Mouse (Mus musculus): ENCODE measurements around the gene Creg2.
"Not testable (repeated sequence)": the region's sequence is repeated elsewhere in the genome, so short reads cannot be mapped to it uniquely, and the experiment has no call there.

Gene Creg2

GRCm38 (mm10) chr1:39593836-39594235 is 57.4 kb downstream of the Creg2 start:
- DNase-seq (ENCODE audit: low read depth, low spot score) = no peak

GRCm38 (mm10) chr1:39592090-39592489 is 59.2 kb downstream of the Creg2 start:
- no peak for DNase-seq (ENCODE audit: low read depth, low spot score)
- H3K36me3 ChIP-seq (ENCODE audit: control insufficient read depth, insufficient read depth, low read length, poor library complexity, severe bottlenecking) = no peaks in the 10 kb centered on the region
- no peaks in the 10 kb centered on the region for H3K27me3 ChIP-seq (ENCODE audit: control insufficient read depth, insufficient read depth, low read length, poor library complexity, severe bottlenecking)

More at GRCm38 (mm10) chr1:39593836-39594235, 57.4 kb downstream of the Creg2 start:
- Histone ChIP-seq H3K27me3 (ENCODE audit: control insufficient read depth, insufficient read depth, low read length, poor library complexity, severe bottlenecking) (no peaks in the 10 kb centered on the region), H3K36me3 (ENCODE audit: control insufficient read depth, insufficient read depth, low read length, poor library complexity, severe bottlenecking) (no peaks in the 10 kb centered on the region)

GRCm38 (mm10) chr1:39591557-39591956 is 59.7 kb downstream of the Creg2 start:
- not testable (repeated sequence) for DNase-seq (ENCODE audit: low read depth, low spot score); H3K36me3 ChIP-seq (ENCODE audit: control insufficient read depth, insufficient read depth, low read length, poor library complexity, severe bottlenecking); H3K27me3 ChIP-seq (ENCODE audit: control insufficient read depth, insufficient read depth, low read length, poor library complexity, severe bottlenecking)

- Histone ChIP-seq H3K36me3 (ENCODE audit: control insufficient read depth, insufficient read depth, low read length, poor library complexity, severe bottlenecking) (no peaks in the 10 kb centered on the region), H3K27me3 (ENCODE audit: control insufficient read depth, insufficient read depth, low read length, poor library complexity, severe bottlenecking) (no peaks in the 10 kb centered on the region)
- DNase-seq (ENCODE audit: low read depth, low spot score) = peak; percentile 12
Measured at GRCm38 (mm10) chr1:39590193-39590592, 61.1 kb downstream of the Creg2 start.

GRCm38 (mm10) chr1:39585416-39585815 is 65.9 kb downstream of the Creg2 start:
- no peaks in the 10 kb centered on the region for H3K36me3 ChIP-seq (ENCODE audit: control insufficient read depth, insufficient read depth, low read length, poor library complexity, severe bottlenecking)
- no peak for DNase-seq (ENCODE audit: low read depth, low spot score)
- H3K27me3 ChIP-seq (ENCODE audit: control insufficient read depth, insufficient read depth, low read length, poor library complexity, severe bottlenecking) = no peaks in the 10 kb centered on the region; the same call in 1 of the 2 replicates

GRCm38 (mm10) chr1:39583173-39583572 is 68.1 kb downstream of the Creg2 start:
- H3K36me3 ChIP-seq (ENCODE audit: control insufficient read depth, insufficient read depth, low read length, poor library complexity, severe bottlenecking) = no peaks in the 10 kb centered on the region
- no peaks in the 10 kb centered on the region; the same call in 1 of the 2 replicates for H3K27me3 ChIP-seq (ENCODE audit: control insufficient read depth, insufficient read depth, low read length, poor library complexity, severe bottlenecking)
- peak; percentile 6 for DNase-seq (ENCODE audit: low read depth, low spot score)

GRCm38 (mm10) chr1:39581215-39581614 is 70.1 kb downstream of the Creg2 start:
- Histone ChIP-seq H3K36me3 (ENCODE audit: control insufficient read depth, insufficient read depth, low read length, poor library complexity, severe bottlenecking) (no peaks in the 10 kb centered on the region), H3K27me3 (ENCODE audit: control insufficient read depth, insufficient read depth, low read length, poor library complexity, severe bottlenecking) (no peaks in the 10 kb centered on the region; the same call in 1 of the 2 replicates)
- DNase-seq (ENCODE audit: low read depth, low spot score) = no peak

- no peaks in the 10 kb centered on the region for H3K36me3 ChIP-seq (ENCODE audit: control insufficient read depth, insufficient read depth, low read length, poor library complexity, severe bottlenecking)
- no peaks in the 10 kb centered on the region; the same call in 1 of the 2 replicates for H3K27me3 ChIP-seq (ENCODE audit: control insufficient read depth, insufficient read depth, low read length, poor library complexity, severe bottlenecking)
- DNase-seq (ENCODE audit: low read depth, low spot score) = no peak
Measured at GRCm38 (mm10) chr1:39579139-39579538, 72.1 kb downstream of the Creg2 start.

- Histone ChIP-seq H3K27me3 (ENCODE audit: control insufficient read depth, insufficient read depth, low read length, poor library complexity, severe bottlenecking) (no peaks in the 10 kb centered on the region), H3K36me3 (ENCODE audit: control insufficient read depth, insufficient read depth, low read length, poor library complexity, severe bottlenecking) (no peaks in the 10 kb centered on the region)
- no peak for DNase-seq (ENCODE audit: low read depth, low spot score)
Measured at GRCm38 (mm10) chr1:39578446-39578845, 72.8 kb downstream of the Creg2 start.

GRCm38 (mm10) chr1:39577253-39577705 is 74.0 kb downstream of the Creg2 start, which contains the start of gene Rnf149:
Gene Rnf149 (minus strand): TSS chr1:39577405.
- Histone ChIP-seq H3K36me3 (ENCODE audit: control insufficient read depth, insufficient read depth, low read length, poor library complexity, severe bottlenecking) (no peaks in the 10 kb centered on the region), H3K27me3 (ENCODE audit: control insufficient read depth, insufficient read depth, low read length, poor library complexity, severe bottlenecking) (no peaks in the 10 kb centered on the region)
- peak; percentile 95 for DNase-seq (ENCODE audit: low read depth, low spot score)

- Histone ChIP-seq H3K36me3 (ENCODE audit: control insufficient read depth, insufficient read depth, low read length, poor library complexity, severe bottlenecking) (no peaks in the 10 kb centered on the region), H3K27me3 (ENCODE audit: control insufficient read depth, insufficient read depth, low read length, poor library complexity, severe bottlenecking) (no peaks in the 10 kb centered on the region)
- peak; percentile 62 for DNase-seq (ENCODE audit: low read depth, low spot score)
Measured at GRCm38 (mm10) chr1:39576431-39577243, 74.6 kb downstream of the Creg2 start.

- no peaks in the 10 kb centered on the region for H3K27me3 ChIP-seq (ENCODE audit: control insufficient read depth, insufficient read depth, low read length, poor library complexity, severe bottlenecking)
- H3K36me3 ChIP-seq (ENCODE audit: control insufficient read depth, insufficient read depth, low read length, poor library complexity, severe bottlenecking) = no peaks in the 10 kb centered on the region
- DNase-seq (ENCODE audit: low read depth, low spot score) = peak; percentile 17
Measured at GRCm38 (mm10) chr1:39575778-39576375, 75.4 kb downstream of the Creg2 start.

- Histone ChIP-seq H3K27me3 (ENCODE audit: control insufficient read depth, insufficient read depth, low read length, poor library complexity, severe bottlenecking) (no peaks in the 10 kb centered on the region), H3K36me3 (ENCODE audit: control insufficient read depth, insufficient read depth, low read length, poor library complexity, severe bottlenecking) (no peaks in the 10 kb centered on the region)
- no peak for DNase-seq (ENCODE audit: low read depth, low spot score)
Measured at GRCm38 (mm10) chr1:39573890-39574289, 77.4 kb downstream of the Creg2 start.

- H3K27me3 ChIP-seq (ENCODE audit: control insufficient read depth, insufficient read depth, low read length, poor library complexity, severe bottlenecking) = no peaks in the 10 kb centered on the region
- no peak for DNase-seq (ENCODE audit: low read depth, low spot score)
- no peaks in the 10 kb centered on the region for H3K36me3 ChIP-seq (ENCODE audit: control insufficient read depth, insufficient read depth, low read length, poor library complexity, severe bottlenecking)
Measured at GRCm38 (mm10) chr1:39571653-39572052, 79.6 kb downstream of the Creg2 start.
